Mouse (Mus musculus): Measurements from ENCODE around the gene Spout1. TPM values are rescaled to one million over a fixed set of nuclear protein-coding genes. Genes with fewer than 3 reads are reported as not detected.
A peak's percentile ranks its signal among the peaks of the same experiment; 100 is the strongest.

Gene Spout1
- 1 to 10 TPM; 3.4 to 5.1 (median 4.3) TPM for total RNA-seq (2022)

DNA sequence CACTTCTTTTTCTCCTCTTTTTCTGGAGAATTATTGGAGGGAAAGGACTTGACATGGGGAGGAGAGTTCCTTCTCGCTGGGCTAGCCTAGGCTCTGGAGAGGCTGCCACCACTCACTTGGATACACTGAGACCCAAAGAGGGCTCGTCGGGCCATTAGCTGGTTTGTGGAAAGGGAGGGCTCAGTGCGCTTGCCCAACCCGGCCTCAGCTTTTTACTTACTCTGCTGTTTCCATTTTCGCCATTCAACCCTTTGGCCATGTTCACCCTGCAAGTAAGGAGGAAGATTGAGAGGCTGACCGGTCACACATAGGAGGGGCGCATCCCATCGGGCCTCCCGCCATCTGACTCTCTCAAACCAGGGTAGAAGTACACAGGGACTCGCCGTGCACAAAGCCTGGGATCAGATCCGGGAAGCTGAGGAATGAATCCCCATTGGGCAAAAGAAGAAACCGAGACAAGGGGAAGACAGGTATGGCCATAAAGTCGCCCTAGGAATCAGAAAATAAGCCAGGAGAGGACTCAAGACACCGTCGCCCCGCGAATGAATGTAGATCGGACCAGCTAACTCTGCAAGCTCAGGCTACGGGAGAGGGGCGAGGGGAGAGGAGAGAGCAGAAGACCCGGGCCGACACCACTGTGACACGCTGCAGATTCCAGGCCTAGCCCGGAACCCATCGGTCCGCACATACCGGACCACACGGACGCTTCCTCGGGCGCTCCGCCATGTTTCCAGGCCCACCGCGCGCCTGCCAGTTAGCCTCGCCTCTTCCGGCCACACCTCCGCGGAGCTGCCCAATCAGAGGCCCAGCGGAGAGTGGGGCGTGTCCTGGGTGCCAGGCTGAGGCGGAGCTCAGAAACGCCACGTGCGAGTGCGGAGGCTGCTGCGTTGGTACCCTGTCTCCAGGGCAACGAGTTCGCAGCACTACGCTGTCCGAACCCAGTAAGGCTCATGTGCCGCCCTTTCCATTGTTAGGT is at the start of gene Spout1:
TSS of gene Spout1 (minus strand) at position 760 of the 976 bp plus-strand sequence.
- peak; percentile 91 to 93 for DNase-seq (ENCODE audit: low spot score in 2 of 2)

DNA sequence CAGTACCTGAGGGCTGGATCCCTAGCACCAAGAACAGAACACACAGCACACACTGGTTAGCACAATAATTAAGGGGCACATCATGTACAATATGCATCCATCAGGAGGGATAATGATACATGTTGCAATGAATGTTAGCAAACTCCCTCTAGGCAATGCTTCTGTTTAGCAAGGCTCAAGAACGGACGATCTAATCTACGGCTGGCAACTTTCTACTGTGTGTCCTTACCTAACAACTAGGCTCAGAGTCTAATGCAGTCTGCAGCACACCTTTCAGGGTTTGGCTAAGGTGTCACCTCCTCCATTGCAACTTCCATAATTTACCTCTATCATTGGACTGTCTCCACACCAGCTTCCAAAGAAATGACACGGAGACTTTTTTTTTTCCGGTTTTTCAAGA is 38.0 kb upstream of the Spout1 start:
- no peak for DNase-seq (ENCODE audit: low spot score in 2 of 2)

- no peak for DNase-seq (ENCODE audit: low spot score in 2 of 2)
Measured at GRCm38 (mm10) chr2:30215493-30215892, 37.2 kb upstream of the Spout1 start.

GRCm38 (mm10) chr2:30214745-30215144 is 36.5 kb upstream of the Spout1 start:
- DNase-seq (ENCODE audit: low spot score in 2 of 2) = no peak

- no peak for DNase-seq (ENCODE audit: low spot score in 2 of 2)
Measured at GRCm38 (mm10) chr2:30212951-30213350, 34.7 kb upstream of the Spout1 start.

DNA sequence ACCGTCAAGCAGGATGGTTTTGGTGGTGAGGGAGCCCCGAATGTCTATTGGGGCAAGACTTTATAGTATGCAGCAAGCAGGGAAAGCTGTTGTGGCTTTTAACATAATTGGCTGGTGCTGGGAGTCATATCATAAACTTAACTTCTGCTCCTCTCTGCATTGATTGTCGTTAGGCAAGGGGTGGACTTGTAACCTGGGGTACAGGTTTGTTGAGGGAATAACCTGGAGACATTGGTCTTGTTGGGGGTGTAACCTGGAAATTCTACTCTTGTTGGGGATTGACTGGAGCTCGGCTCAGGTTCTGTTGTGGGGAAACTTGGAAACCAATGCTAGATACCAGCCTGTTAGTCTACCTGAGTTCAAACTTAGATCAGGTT is 33.9 kb upstream of the Spout1 start:
- DNase-seq (ENCODE audit: low spot score in 2 of 2) = no peak

DNA sequence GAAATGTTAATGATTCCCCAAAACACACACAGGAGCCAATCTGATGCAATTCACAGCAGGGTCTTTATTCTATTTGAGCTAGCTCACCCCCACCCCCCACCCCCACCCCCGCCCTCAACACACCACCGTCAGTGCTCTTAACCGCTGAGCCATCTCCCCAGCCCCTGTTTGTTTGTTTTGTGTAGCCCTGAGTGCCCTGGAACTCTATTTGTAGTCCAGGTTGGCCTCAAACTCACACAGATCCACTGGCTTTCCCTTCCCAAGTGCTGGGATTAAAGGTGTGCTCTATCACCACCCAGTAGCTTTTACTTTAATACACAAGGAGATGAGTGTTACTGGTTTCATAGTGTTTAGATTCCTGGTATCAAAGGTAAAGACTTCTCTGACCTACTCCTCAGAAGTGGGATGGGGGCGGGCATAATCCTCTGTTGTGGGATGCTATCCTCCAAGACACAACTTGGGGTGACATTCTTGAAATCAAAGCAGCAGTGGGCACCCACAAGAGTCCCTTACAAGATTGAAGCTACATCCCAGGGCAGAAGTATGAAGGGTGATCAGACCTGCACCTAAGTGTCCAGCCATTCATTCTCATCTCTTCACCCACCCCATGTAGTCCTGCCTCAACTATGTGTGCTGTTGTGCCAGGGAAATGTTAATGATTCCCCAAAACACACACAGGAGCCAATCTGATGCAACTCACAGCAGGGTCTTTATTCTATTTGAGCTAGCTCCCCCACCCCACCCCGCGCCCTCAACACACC is 33.3 kb upstream of the Spout1 start:
- no peak for DNase-seq (ENCODE audit: low spot score in 2 of 2)

GRCm38 (mm10) chr2:30207886-30208285 is 29.6 kb upstream of the Spout1 start:
- DNase-seq (ENCODE audit: low spot score in 2 of 2) = no peak

DNA sequence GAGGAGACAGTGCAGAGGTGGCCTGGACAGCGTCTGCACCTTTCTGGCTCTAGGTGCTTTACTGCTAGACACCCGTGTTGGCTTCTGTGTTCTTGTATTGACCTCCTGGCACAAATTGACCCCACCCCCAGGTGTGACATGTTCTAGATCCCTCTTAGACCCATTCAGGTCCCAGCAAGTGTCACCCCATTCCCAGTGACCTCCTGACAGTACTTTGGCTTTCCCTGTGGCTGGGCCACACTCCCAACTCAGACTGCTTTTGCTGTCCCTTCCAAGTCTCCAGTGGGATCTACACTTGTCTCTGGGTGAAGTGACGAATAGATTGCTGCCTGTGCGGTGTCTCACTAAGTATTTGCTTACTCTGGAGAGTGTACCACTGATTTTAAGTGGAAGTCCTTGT is 29.1 kb upstream of the Spout1 start:
- DNase-seq (ENCODE audit: low spot score in 2 of 2) = no peak

- DNase-seq (ENCODE audit: low spot score in 2 of 2) = peak; percentile 92
Measured at GRCm38 (mm10) chr2:30205629-30206357, 27.5 kb upstream of the Spout1 start, which contains the start of gene Kyat1. Gene Kyat1 (minus strand): TSS chr2:30205847.

GRCm38 (mm10) chr2:30205255-30205628 is 27.0 kb upstream of the Spout1 start:
- no peak for DNase-seq (ENCODE audit: low spot score in 2 of 2)

DNA sequence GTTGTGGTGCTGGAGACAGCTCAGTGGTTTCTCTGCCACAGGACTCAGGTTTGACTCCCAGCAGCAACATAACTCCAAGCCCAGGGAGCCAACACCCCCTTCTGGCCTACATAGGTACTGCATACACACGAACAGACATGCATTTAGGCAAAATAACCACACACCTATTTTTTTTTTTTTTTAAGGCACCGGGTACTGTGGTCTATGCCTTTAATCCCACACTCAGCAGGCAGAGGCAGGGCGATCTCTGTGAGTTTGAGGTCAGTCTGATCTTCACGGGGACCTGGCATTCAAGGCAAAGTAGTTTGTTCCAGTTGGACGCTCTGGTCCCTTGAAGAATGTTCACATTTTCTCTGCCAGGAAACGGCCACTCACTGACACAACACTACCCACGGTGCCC is 25.2 kb upstream of the Spout1 start:
- no peak for DNase-seq (ENCODE audit: low spot score in 2 of 2)

DNA sequence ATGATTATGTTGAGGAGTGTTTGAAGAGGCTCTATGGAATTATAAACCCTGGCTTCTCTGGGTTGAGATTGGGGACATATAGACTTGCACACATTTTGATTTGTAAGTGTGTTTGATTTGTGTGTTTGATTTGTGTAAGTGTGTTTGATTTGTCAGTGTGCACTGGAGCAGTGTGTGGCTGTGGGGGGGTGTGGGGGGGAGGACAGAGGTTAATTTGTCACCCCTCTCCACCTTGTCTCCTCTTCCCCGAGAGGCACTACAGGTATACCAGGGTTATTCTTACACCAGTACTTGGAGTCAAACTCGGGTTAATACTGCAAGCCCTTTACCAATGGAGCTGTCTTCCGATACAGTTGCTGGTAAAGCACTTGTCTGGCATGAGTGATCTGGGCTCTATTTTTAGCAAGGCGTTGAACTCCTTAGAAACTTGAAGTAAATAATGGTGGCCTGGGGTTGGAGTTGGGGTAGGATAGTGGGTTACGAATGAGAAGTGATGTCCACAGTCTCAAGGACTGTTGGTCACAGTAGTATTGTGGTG is 22.2 kb upstream of the Spout1 start:
- no peak for DNase-seq (ENCODE audit: low spot score in 2 of 2)

GRCm38 (mm10) chr2:30199984-30200383 is 21.7 kb upstream of the Spout1 start:
- DNase-seq (ENCODE audit: low spot score in 2 of 2) = no peak

DNA sequence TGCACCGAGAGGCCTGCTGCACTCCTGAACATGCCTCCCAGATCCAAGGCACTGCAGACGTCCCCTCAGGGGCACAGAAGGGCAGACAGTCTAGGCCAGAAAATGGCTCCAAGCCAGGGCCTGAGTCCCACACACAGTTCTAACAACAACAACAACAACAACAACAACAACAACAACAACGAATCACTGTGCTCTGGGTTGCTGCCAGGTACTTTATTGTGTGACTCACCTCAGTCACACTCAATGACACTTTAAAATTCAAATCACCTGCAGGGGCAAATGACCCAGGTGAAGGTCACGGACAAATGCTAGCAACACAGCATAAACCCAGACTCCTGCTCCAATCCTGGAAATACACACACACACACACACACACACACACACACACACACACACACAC is 19.8 kb upstream of the Spout1 start:
- DNase-seq (ENCODE audit: low spot score in 2 of 2) = no peak

DNA sequence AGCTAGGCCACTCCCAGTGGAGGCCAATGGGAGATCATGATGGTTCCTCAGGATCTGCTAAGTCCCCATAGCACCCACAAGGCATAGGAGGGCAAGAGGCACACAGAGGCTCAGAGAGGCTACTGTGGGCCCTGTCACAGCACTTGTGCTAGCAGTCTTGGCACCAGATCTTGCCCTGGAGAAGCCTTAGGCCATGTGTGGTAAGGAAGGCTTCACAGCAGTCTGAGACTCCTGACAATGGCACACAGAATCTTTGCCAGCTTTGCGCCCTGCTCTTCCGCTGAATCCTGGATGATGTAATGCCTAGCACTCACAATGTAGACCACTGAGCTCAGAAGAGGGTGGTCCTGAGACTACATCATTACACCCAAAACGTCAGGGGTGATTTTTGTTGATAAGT is 16.4 kb upstream of the Spout1 start:
- DNase-seq (ENCODE audit: low spot score in 2 of 2) = no peak

DNA sequence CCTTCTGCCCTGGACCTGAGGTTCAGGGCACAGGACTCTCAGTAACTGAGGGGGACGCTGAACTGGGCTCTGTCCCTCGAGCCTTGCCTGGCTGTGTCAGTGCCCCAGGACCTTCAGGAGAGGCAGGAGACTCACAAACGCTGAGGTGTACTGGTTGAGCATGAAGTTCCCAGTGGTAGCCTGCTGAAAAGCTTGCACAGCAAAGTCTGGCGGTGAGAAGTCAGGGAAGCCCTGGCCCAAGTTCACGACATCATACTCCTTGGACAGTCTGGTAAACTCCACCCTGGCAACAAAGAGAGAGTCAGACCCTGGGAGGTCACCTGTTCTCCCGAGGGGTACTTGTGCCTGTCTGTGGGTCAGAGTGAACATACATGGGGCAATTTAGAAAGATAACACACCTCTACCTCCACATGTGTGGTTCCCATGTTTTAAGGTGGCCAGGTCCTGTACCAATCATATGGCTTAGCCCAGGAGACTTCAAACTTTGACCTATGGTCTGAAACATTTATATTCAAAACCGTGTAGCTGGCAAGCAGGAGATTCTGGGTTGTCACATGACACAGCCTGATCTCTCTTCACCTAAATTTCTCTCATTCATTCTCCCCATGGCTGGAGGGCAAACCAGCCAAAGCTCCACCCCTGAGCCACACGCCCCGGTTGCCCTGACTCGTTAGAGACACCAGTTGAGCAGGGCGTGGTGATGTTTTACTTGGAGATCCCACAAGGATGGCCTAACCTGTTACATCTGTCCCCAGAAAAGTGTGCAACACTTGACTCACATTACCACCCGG is 13.7 kb upstream of the Spout1 start:
- DNase-seq (ENCODE audit: low spot score in 2 of 2) = no peak

- DNase-seq (ENCODE audit: low spot score in 2 of 2) = no peak
Measured at GRCm38 (mm10) chr2:30185681-30186080, 7.4 kb upstream of the Spout1 start.

- no peak for DNase-seq (ENCODE audit: low spot score in 2 of 2)
Measured at GRCm38 (mm10) chr2:30185276-30185675, 7.0 kb upstream of the Spout1 start.

- no peak for DNase-seq (ENCODE audit: low spot score in 2 of 2)
Measured at GRCm38 (mm10) chr2:30183721-30184120, 5.5 kb upstream of the Spout1 start.

GRCm38 (mm10) chr2:30182424-30182823 is 4.2 kb upstream of the Spout1 start:
- DNase-seq (ENCODE audit: low spot score in 2 of 2) = no peak

Data from gastrocnemius, adult 8-10 months (tissue).